Mouse (Mus musculus): ENCODE measurements around the gene Crat.

Gene Crat

GRCm38 (mm10) chr2:30415157-30415935 is at the start of gene Crat:
Gene Crat, minus strand, starts transcription at chr2:30415813.
- ChIA-PET POLR2A (interaction anchor here in 3 of 4 experiments (0.5 to 8.2 kb wide), 53 partner anchors 9 to 672 kb away, joined by 3 to 61 read pairs (median 5); partner anchors contain the start of genes Dolpp1 (in 3 of the 3), Miga2 (in 3 of the 3), Ntmt1 (in 3 of the 3) and Ier5l (in 2 of the 3)), CTCF (interaction anchor here (0.5 to 1.1 kb wide), 8 partner anchors 16 to 1500 kb away, joined by 3 to 7 read pairs (median 4); partner anchors contain the start of gene Miga2 (in 1 of the 4))

GRCm38 (mm10) chr2:30464411-30464810 is 48.8 kb upstream of the Crat start:
- ChIA-PET POLR2A (interaction anchor here in 3 of 4 experiments (1.0 to 5.5 kb wide), 10 partner anchors 10 to 35 kb away, joined by 3 to 46 read pairs (median 5); partner anchors contain the start of gene Ier5l (in 3 of the 3)), CTCF (interaction anchor here in 1 of 4 experiments (1.1 to 1.5 kb wide), 3 partner anchors 23 to 364 kb away, joined by 3 to 6 read pairs (median 4); no protein-coding TSS in a partner anchor)

- ChIA-PET CTCF (interaction anchor here in 2 of 4 experiments (0.5 to 1.2 kb wide), 5 partner anchors 27 to 444 kb away, joined by 3 to 6 read pairs (median 3); no protein-coding TSS in a partner anchor), POLR2A (interaction anchor here in 3 of 4 experiments (0.9 to 5.5 kb wide), 7 partner anchors 10 to 22 kb away, joined by 3 to 46 read pairs (median 7); partner anchors contain the start of gene Ier5l (in 3 of the 3))
These were observed 48.3 kb upstream of the Crat start for GRCm38 (mm10) chr2:30463904-30464330.

GRCm38 (mm10) chr2:30463341-30463761 is 47.7 kb upstream of the Crat start:
- CTCF ChIA-PET: interaction anchor here in 2 of 4 experiments (0.5 to 1.2 kb wide), 5 partner anchors 27 to 444 kb away, joined by 3 to 6 read pairs (median 3); no protein-coding TSS in a partner anchor
- POLR2A ChIA-PET: interaction anchor here in 3 of 4 experiments (0.9 to 5.5 kb wide), 5 partner anchors 11 to 253 kb away, joined by 5 to 46 read pairs (median 7); partner anchors contain the start of gene Ier5l (in 2 of the 3)

GRCm38 (mm10) chr2:30459241-30459640 is 43.6 kb upstream of the Crat start:
- ChIA-PET CTCF (interaction anchor here (0.6 to 3.1 kb wide), 21 partner anchors 10 to 725 kb away, joined by 3 to 17 read pairs (median 4); no protein-coding TSS in a partner anchor), POLR2A (interaction anchor here in 3 of 4 experiments (0.6 to 5.0 kb wide), 24 partner anchors 8 to 348 kb away, joined by 3 to 30 read pairs (median 5); partner anchors contain the start of genes Ier5l (in 2 of the 3) and Ntmt1 (in 1 of the 3))

- CTCF ChIA-PET: interaction anchor here (0.5 to 3.1 kb wide), 21 partner anchors 11 to 1276 kb away, joined by 3 to 16 read pairs (median 5); no protein-coding TSS in a partner anchor
- POLR2A ChIA-PET: interaction anchor here in 3 of 4 experiments (0.6 to 5.0 kb wide), 23 partner anchors 8 to 349 kb away, joined by 3 to 30 read pairs (median 4); partner anchors contain the start of genes Ier5l (in 2 of the 3) and Ntmt1 (in 1 of the 3)
These were observed 42.7 kb upstream of the Crat start for GRCm38 (mm10) chr2:30458349-30458748.

GRCm38 (mm10) chr2:30456104-30456980 is 40.7 kb upstream of the Crat start:
- CTCF ChIA-PET: interaction anchor here in 2 of 4 experiments (0.6 to 1.5 kb wide), 5 partner anchors 15 to 339 kb away, joined by 3 to 6 read pairs (median 4); no protein-coding TSS in a partner anchor
- POLR2A ChIA-PET: interaction anchor here in 3 of 4 experiments (0.6 to 5.0 kb wide), 11 partner anchors 9 to 576 kb away, joined by 3 to 30 read pairs (median 4); partner anchors contain the start of genes Dolpp1 (in 1 of the 3) and Ier5l (in 1 of the 3)

- POLR2A ChIA-PET: interaction anchor here in 3 of 4 experiments (0.8 to 3.6 kb wide), 9 partner anchors 9 to 30 kb away, joined by 3 to 19 read pairs (median 5); partner anchors contain the start of gene Ier5l (in 2 of the 3)
- CTCF ChIA-PET: interaction anchor here in 2 of 4 experiments (0.6 to 3.8 kb wide), 5 partner anchors 13 to 18 kb away, joined by 3 to 26 read pairs (median 4); no protein-coding TSS in a partner anchor
These were observed 39.0 kb upstream of the Crat start for GRCm38 (mm10) chr2:30454587-30454986.

- ChIA-PET POLR2A (interaction anchor here (1.0 to 3.6 kb wide), 11 partner anchors 8 to 29 kb away, joined by 3 to 19 read pairs (median 5); partner anchors contain the start of gene Ier5l (in 2 of the 4)), CTCF (interaction anchor here in 2 of 4 experiments (0.6 to 3.8 kb wide), 6 partner anchors 12 to 449 kb away, joined by 3 to 26 read pairs (median 10); no protein-coding TSS in a partner anchor)
These were observed 38.0 kb upstream of the Crat start for GRCm38 (mm10) chr2:30453570-30453969.

GRCm38 (mm10) chr2:30451525-30451924 is 35.9 kb upstream of the Crat start:
- ChIA-PET POLR2A (interaction anchor here (0.6 to 3.6 kb wide), 8 partner anchors 10 to 344 kb away, joined by 3 to 19 read pairs (median 5); partner anchors contain the start of gene Ier5l (in 2 of the 4)), CTCF (interaction anchor here in 3 of 4 experiments (0.6 to 3.8 kb wide), 9 partner anchors 10 to 343 kb away, joined by 3 to 26 read pairs (median 13); no protein-coding TSS in a partner anchor)

GRCm38 (mm10) chr2:30450530-30450929 is 34.9 kb upstream of the Crat start:
- CTCF ChIA-PET: interaction anchor here (1.0 to 1.6 kb wide), 6 partner anchors 9 to 19 kb away, joined by 3 to 11 read pairs (median 6); no protein-coding TSS in a partner anchor

GRCm38 (mm10) chr2:30448371-30448770 is 32.8 kb upstream of the Crat start:
- CTCF ChIA-PET: interaction anchor here in 2 of 4 experiments (0.6 to 5.3 kb wide), 3 partner anchors 13 to 479 kb away, joined by 3 to 32 read pairs (median 4); no protein-coding TSS in a partner anchor
- POLR2A ChIA-PET: interaction anchor here in 3 of 4 experiments (0.6 to 3.0 kb wide), 9 partner anchors 8 to 1191 kb away, joined by 3 to 22 read pairs (median 4); partner anchors contain the start of gene Ier5l (in 1 of the 3)

More at GRCm38 (mm10) chr2:30450530-30450929, 34.9 kb upstream of the Crat start:
- POLR2A ChIA-PET: interaction anchor here in 2 of 4 experiments (0.7 to 3.0 kb wide), 7 partner anchors 8 to 25 kb away, joined by 3 to 22 read pairs (median 5); no protein-coding TSS in a partner anchor

GRCm38 (mm10) chr2:30446891-30447826 is 31.5 kb upstream of the Crat start:
- ChIA-PET CTCF (interaction anchor here (0.5 to 5.3 kb wide), 6 partner anchors 11 to 347 kb away, joined by 4 to 32 read pairs (median 4); no protein-coding TSS in a partner anchor), POLR2A (interaction anchor here in 3 of 4 experiments (0.7 to 1.9 kb wide), 10 partner anchors 9 to 246 kb away, joined by 3 to 5 read pairs (median 4); partner anchors contain the start of gene Ier5l (in 2 of the 3))

- POLR2A ChIA-PET: interaction anchor here (0.6 to 3.7 kb wide), 43 partner anchors 8 to 1805 kb away, joined by 3 to 23 read pairs (median 4); partner anchors contain the start of genes Ier5l (in 2 of the 4), Ntmt1 (in 2 of the 4), Miga2 (in 1 of the 4) and Zer1 (in 1 of the 4)
These were observed 29.7 kb upstream of the Crat start for GRCm38 (mm10) chr2:30445312-30445711.

GRCm38 (mm10) chr2:30444450-30444849 is 28.8 kb upstream of the Crat start:
- POLR2A ChIA-PET: interaction anchor here in 2 of 4 experiments (0.8 to 3.7 kb wide), 12 partner anchors 9 to 382 kb away, joined by 3 to 23 read pairs (median 5); partner anchors contain the start of genes Ier5l (in 1 of the 2) and Zer1 (in 1 of the 2)
- CTCF ChIA-PET: interaction anchor here in 3 of 4 experiments (0.7 to 5.3 kb wide), 7 partner anchors 8 to 350 kb away, joined by 3 to 32 read pairs (median 6); no protein-coding TSS in a partner anchor

More at GRCm38 (mm10) chr2:30445312-30445711, 29.7 kb upstream of the Crat start:
- CTCF ChIA-PET: interaction anchor here (0.5 to 5.3 kb wide), 23 partner anchors 8 to 1910 kb away, joined by 3 to 32 read pairs (median 4); no protein-coding TSS in a partner anchor

All from embryonic stem cell, embryonic (primary cell).